Mouse (Mus musculus) small intestine, adult 10 weeks (tissue): ENCODE data around the gene Gm14743. TPM values are rescaled to one million over a fixed set of nuclear protein-coding genes. Genes with fewer than 3 reads are reported as not detected.

ENCODE experiments used
- polyA plus RNA-seq: library from polyadenylated mRNA; stranded (reverse); fragments of 350-450 nt; fragmentation: Illumina TruSeq; extraction: RNeasy Lipid Tissue Mini Kit (QIAGEN cat#74804); gene quantifications from one replicate; pipeline ENCODE4 v1.2.3, GENCODE M21; 2014; ENCODE audit warnings: low replicate concordance

The Gm14743 gene
- polyA plus RNA-seq: not detected

DNA sequence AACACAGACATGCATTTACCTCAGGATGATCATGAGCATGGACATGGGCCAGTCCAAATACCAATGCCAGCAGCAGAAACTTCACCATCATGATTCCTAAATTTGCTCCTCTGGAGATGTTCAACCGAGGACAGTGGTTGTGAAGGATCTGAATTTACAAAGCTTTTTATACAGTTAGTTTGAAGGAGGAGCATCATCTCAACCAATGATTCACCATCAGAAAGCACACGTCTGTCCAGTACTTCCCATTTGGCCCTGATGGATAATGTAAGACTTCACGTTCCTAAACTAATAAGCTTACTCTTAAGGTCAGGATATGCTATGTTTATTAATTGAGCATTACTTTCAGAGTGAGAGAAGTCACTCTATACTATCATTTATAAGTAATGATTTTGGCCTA, at the start of gene Gm14743:
Gm14743 (minus strand) TSS at position 101 of the 400 bp plus-strand sequence.

Other genes starting within 250 kb of the Gm14743 start
- not detected for gene Obp1a, start 154.5 kb downstream of the Gm14743 start, polyA plus RNA-seq
- gene Gm5938, start 120.5 kb downstream of the Gm14743 start, polyA plus RNA-seq: not detected
- not detected for gene Obp1b, start 59.1 kb downstream of the Gm14743 start, polyA plus RNA-seq
- not detected for gene 4930480E11Rik, start 123.7 kb upstream of the Gm14743 start, polyA plus RNA-seq